Mouse (Mus musculus) left cerebral cortex, adult 11 months (tissue): ENCODE data around the gene Tmem165.

Experiments
- DNase-seq: peaks from one replicate; pipeline ENCODE4 v3.0.0; 2022; ENCODE audit warnings: low spot score

The Tmem165 gene

DNA sequence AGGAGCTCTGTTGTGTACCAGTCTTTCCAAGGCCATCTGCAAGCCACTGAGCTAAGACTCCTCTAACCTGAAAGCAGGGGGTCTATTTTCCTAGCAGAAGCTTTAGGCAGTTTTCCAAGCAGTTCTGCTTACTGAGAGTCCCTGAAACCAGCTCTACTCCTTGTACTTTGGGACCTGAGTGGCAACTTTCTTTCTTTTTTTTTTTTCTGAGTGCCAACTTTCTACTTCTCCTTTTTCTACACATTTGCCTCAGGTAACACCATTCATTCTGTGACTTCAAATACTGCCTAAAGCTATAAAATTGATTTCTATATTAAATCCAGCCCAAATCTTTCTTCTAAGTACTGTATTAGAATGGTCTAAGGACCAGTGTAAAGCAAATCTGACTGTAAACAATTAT, 62.9 kb downstream of the Tmem165 start:
- no peak for DNase-seq

DNA sequence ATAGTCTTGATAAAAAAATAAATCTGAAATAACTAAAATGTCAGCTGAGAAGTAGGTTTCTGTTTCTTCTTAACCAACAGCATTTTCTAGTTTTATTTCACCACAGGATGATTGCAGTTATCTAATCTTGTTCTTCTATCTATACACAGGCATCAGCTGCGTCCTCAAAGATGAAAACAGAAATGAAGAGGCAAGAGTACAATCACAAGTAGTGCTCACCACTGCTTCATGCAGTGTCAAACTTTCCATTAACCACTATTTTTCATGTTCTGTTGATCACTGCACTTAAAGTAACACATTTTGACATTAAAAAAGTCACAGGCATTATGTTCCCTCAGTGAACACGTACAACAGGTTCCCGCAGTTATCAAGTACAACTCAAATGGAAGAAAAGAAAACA, 67.3 kb downstream of the Tmem165 start:
- no peak for DNase-seq
